8 mouse cellular contexts compared by ENCODE assay signal in genomic region chr15:100614218-100614995, GRCm38 (mm10). TPM values are rescaled to one million over a fixed set of nuclear protein-coding genes. Genes with fewer than 3 reads are reported as not detected.
DNase-seq lines count a peak whose midpoint lies in the region; ATAC-seq and TF ChIP-seq lines count a peak whose summit lies in the region.

No protein-coding gene starts in this region.

- intact Hi-C loops in heart, adult 2 months (cut with DNase I): loop anchor here (1.0 to 10.0 kb wide), 3 partner anchors 63 to 150 kb away; partner anchors contain the start of gene Letmd1

- H3K79me2 ChIP-seq in heart, adult 2 months (replicated peaks; ENCODE audit: control insufficient read depth, insufficient read depth, low read length): no peaks in the 10 kb centered on the region
- peaks cover 35% of the 10 kb centered on the region for H3K79me2 ChIP-seq in macrophage (ENCODE audit: inconsistent target)

- peak overlapping the region; percentile 61 for H3K9ac ChIP-seq in heart, adult 2 months (ENCODE audit: low read depth, low read length)

- H3K27me3 ChIP-seq in heart, adult 2 months (ENCODE audit: control insufficient read depth, insufficient read depth, low read length): no peaks in the 10 kb centered on the region; the same call in 1 of the 2 replicates
- H3K27me3 ChIP-seq in thymus, adult 2 months (ENCODE audit: control insufficient read depth, insufficient read depth, low read length): no peaks in the 10 kb centered on the region

- peaks cover 14% of the 10 kb centered on the region for H3K36me3 ChIP-seq in heart, adult 2 months (ENCODE audit: control insufficient read depth, insufficient read depth, low read length)
- H3K36me3 ChIP-seq in thymus, adult 2 months (ENCODE audit: control insufficient read depth, insufficient read depth, low read length): peaks cover 16% of the 10 kb centered on the region
- H3K36me3 ChIP-seq in macrophage (ENCODE audit: inconsistent target): peaks cover 20% of the 10 kb centered on the region; the same call in 1 of the 2 replicates

- no peak for TF ChIP-seq CTCF in heart, adult 2 months (IDR thresholded peaks at IDR 0.05)
- no peak for TF ChIP-seq CTCF in thymus, adult 2 months (IDR thresholded peaks at IDR 0.05; ENCODE audit: borderline replicate concordance, control insufficient read depth, extremely low read depth, insufficient read depth, low read length, poor library complexity)

- H3K4me3 ChIP-seq in heart, adult 2 months: peak overlapping the region; percentile 66
- H3K4me3 ChIP-seq in thymus, adult 2 months (ENCODE audit: control insufficient read depth, insufficient read depth, low read length): peak overlapping the region; percentile 66
- peak overlapping the region; percentile 41 for H3K4me3 ChIP-seq in macrophage (ENCODE audit: inconsistent target)

- 9% methylated on average over 43 of the region's 43 CpGs for WGBS in heart, adult 2 months
- WGBS in thymus, adult 2 months: 21% methylated on average over 43 of the region's 43 CpGs
- 18% methylated on average over 43 of the region's 43 CpGs for WGBS in macrophage (ENCODE audit: missing documents)

- DNase-seq in heart, adult 2 months: no peak
- no peak for DNase-seq in heart, postnatal 4 days
- DNase-seq in thymus, adult 2 months: no peak
- DNase-seq in thymus, postnatal 14 days: no peak
- DNase-seq in Muller cell, postnatal 12 days (ENCODE audit: inconsistent ontology term): no peak
- DNase-seq in urinary bladder, postnatal 4 days (ENCODE audit: low spot score in 2 of 2): no peak

- H3K4me1 ChIP-seq in heart, adult 2 months (ENCODE audit: control insufficient read depth, insufficient read depth, low read length): peaks cover 12% of the 10 kb centered on the region
- peaks cover 18% of the 10 kb centered on the region for H3K4me1 ChIP-seq in thymus, adult 2 months (replicated peaks; ENCODE audit: control insufficient read depth, insufficient read depth, low read length)

- ATAC-seq in granulocyte monocyte progenitor cell, adult 5-6 weeks (replicated peaks; ENCODE audit: poor library complexity, severe bottlenecking): peak; percentile 15

- peak; percentile 16; the same call in 1 of the 2 replicates for TF ChIP-seq POLR2A in heart, adult 2 months (IDR thresholded peaks at IDR 0.05; ENCODE audit: insufficient read depth, low read depth, low read length)
- TF ChIP-seq POLR2A in thymus, adult 2 months (IDR thresholded peaks at IDR 0.05; ENCODE audit: control insufficient read depth, extremely low read depth, insufficient read depth, low read length, poor library complexity): no peak

- peak overlapping the region; percentile 92 for H3K27ac ChIP-seq in heart, adult 2 months
- H3K27ac ChIP-seq in thymus, adult 2 months (ENCODE audit: control insufficient read depth, insufficient read depth, low read length): peak overlapping the region; percentile 49
- peak overlapping the region; percentile 80 for H3K27ac ChIP-seq in macrophage

- no peak for TF ChIP-seq EP300 in heart, adult 2 months (IDR thresholded peaks at IDR 0.05; ENCODE audit: insufficient read depth, low read depth, low read length)

RNA-seq across cellular contexts. Expression of gene Dazap2, which starts 0.7 kb away (rescaled TPM):
- total RNA-seq in heart, adult 2 months (2021): 100 to 1,000 TPM; 157 to 180 TPM
- 486 and 542 TPM in 2 replicates for polyA plus RNA-seq in heart, adult 2 months (2012; rRNA removed)
- 100 to 1,000 TPM; 147 to 155 TPM for total RNA-seq in heart, postnatal 4 days (2021)
- 1,016 and 1,115 TPM in 2 replicates for polyA plus RNA-seq in thymus, adult 2 months (2012; rRNA removed)
- 252 and 291 TPM in 2 replicates for total RNA-seq in granulocyte monocyte progenitor cell, adult 5-6 weeks (2014; fragmentation: Nextera tagmentation)
- total RNA-seq in granulocyte monocyte progenitor cell, adult 5-6 weeks (2017): 155 and 168 TPM in 2 replicates
- 10 to 100 TPM; 21.5 to 56.3 (median 37.4) TPM for total RNA-seq in macrophage (2018; cell fraction: chromatin; rRNA removed)
- total RNA-seq in macrophage (2018; cell fraction: cytosol; rRNA removed): 100 to 1,000 TPM; 259 to 398 (median 334) TPM
- 100 to 1,000 TPM in 17 of 26 experiments, 10 to 100 TPM in 9; 51.2 to 180 (median 115) TPM for total RNA-seq in macrophage (2018; cell fraction: nucleus; rRNA removed)
- 368 to 447 TPM (median 386 TPM) in 3 replicates for polyA plus RNA-seq in macrophage (2018)

RNA-seq across cellular contexts. Expression of gene Pou6f1, which starts 14.6 kb away (rescaled TPM):
- total RNA-seq in heart, adult 2 months (2021): 10 to 100 TPM in 1 of 2 experiments, 1 to 10 TPM in 1; 8.0 to 11.5 TPM
- 13.7 and 15.7 TPM in 2 replicates for polyA plus RNA-seq in heart, adult 2 months (2012; rRNA removed)
- total RNA-seq in heart, postnatal 4 days (2021): 10 to 100 TPM; 26.3 to 29.3 TPM
- 184 and 203 TPM in 2 replicates for polyA plus RNA-seq in thymus, adult 2 months (2012; rRNA removed)
- total RNA-seq in granulocyte monocyte progenitor cell, adult 5-6 weeks (2014; fragmentation: Nextera tagmentation): not detected in 2 replicates
- 0.46 TPM in 1 of 2 replicates, not detected in the other for total RNA-seq in granulocyte monocyte progenitor cell, adult 5-6 weeks (2017)
- 10 to 100 TPM; 29.2 to 72.6 (median 53.6) TPM for total RNA-seq in macrophage (2018; cell fraction: chromatin; rRNA removed)
- 10 to 100 TPM; 10.5 to 19.6 (median 14.0) TPM for total RNA-seq in macrophage (2018; cell fraction: cytosol; rRNA removed)
- 10 to 100 TPM; 25.5 to 71.8 (median 37.7) TPM for total RNA-seq in macrophage (2018; cell fraction: nucleus; rRNA removed)
- 7.6 to 14.6 TPM (median 11.4 TPM) in 3 replicates for polyA plus RNA-seq in macrophage (2018)

RNA-seq across cellular contexts. Expression of gene Smagp, which starts 22.3 kb away (rescaled TPM):
- total RNA-seq in heart, adult 2 months (2021): 10 to 100 TPM; 11.6 to 12.9 TPM
- polyA plus RNA-seq in heart, adult 2 months (2012; rRNA removed): 19.5 and 21.1 TPM in 2 replicates
- total RNA-seq in heart, postnatal 4 days (2021): 10 to 100 TPM; 21.6 to 22.6 TPM
- 11.0 and 11.7 TPM in 2 replicates for polyA plus RNA-seq in thymus, adult 2 months (2012; rRNA removed)
- 5.4 and 6.1 TPM in 2 replicates for total RNA-seq in granulocyte monocyte progenitor cell, adult 5-6 weeks (2014; fragmentation: Nextera tagmentation)
- not detected in 2 replicates for total RNA-seq in granulocyte monocyte progenitor cell, adult 5-6 weeks (2017)
- 10 to 100 TPM in 7 of 26 experiments, 1 to 10 TPM in 15, not detected in 4; 1.0 to 34.6 (median 4.7) TPM for total RNA-seq in macrophage (2018; cell fraction: chromatin; rRNA removed)
- total RNA-seq in macrophage (2018; cell fraction: cytosol; rRNA removed): 100 to 1,000 TPM in 1 of 26 experiments, 10 to 100 TPM in 20, 1 to 10 TPM in 5; 8.0 to 123 (median 38.7) TPM
- total RNA-seq in macrophage (2018; cell fraction: nucleus; rRNA removed): 10 to 100 TPM in 13 of 26 experiments, 1 to 10 TPM in 13; 2.4 to 50.5 (median 11.4) TPM
- 54.7 to 86.5 TPM (median 73.9 TPM) in 3 replicates for polyA plus RNA-seq in macrophage (2018)

RNA-seq across cellular contexts. Expression of gene Bin2, which starts 54.9 kb away (rescaled TPM):
- total RNA-seq in heart, adult 2 months (2021): 1 to 10 TPM; 1.6 to 2.0 TPM
- polyA plus RNA-seq in heart, adult 2 months (2012; rRNA removed): 1.3 and 3.0 TPM in 2 replicates
- total RNA-seq in heart, postnatal 4 days (2021): 1 to 10 TPM; 1.6 to 2.0 TPM
- 114 and 131 TPM in 2 replicates for polyA plus RNA-seq in thymus, adult 2 months (2012; rRNA removed)
- 114 TPM in 2 replicates for total RNA-seq in granulocyte monocyte progenitor cell, adult 5-6 weeks (2014; fragmentation: Nextera tagmentation)
- 98.3 and 98.8 TPM in 2 replicates for total RNA-seq in granulocyte monocyte progenitor cell, adult 5-6 weeks (2017)
- 100 to 1,000 TPM in 7 of 26 experiments, 10 to 100 TPM in 15, 1 to 10 TPM in 4; 2.3 to 143 (median 67.4) TPM for total RNA-seq in macrophage (2018; cell fraction: chromatin; rRNA removed)
- total RNA-seq in macrophage (2018; cell fraction: cytosol; rRNA removed): 10 to 100 TPM; 22.9 to 67.0 (median 46.1) TPM
- total RNA-seq in macrophage (2018; cell fraction: nucleus; rRNA removed): 100 to 1,000 TPM in 3 of 26 experiments, 10 to 100 TPM in 21, 1 to 10 TPM in 2; 8.6 to 110 (median 52.7) TPM
- 51.1 to 71.1 TPM (median 65.5 TPM) in 3 replicates for polyA plus RNA-seq in macrophage (2018)

Comparison
In these comparisons a context has a peak if more than half of its experiments do, and no peak if none do; other contexts are left out.
1. RNA of gene Pou6f1, which starts 14.6 kb away (total RNA-seq): 26.3 to 29.3 TPM in heart, postnatal 4 days and 8.0 to 11.5 TPM in heart, adult 2 months; 0.46 TPM in granulocyte monocyte progenitor cell, adult 5-6 weeks; every median in the first group is over 4 times any median in the second.
2. Peak in every context shown above with its lines, with median percentiles within 50 percentile points of each other: H3K27ac ChIP-seq and H3K4me3 ChIP-seq.